Mouse (Mus musculus): Measurements from ENCODE around the gene Prn. TPM values are rescaled to one million over a fixed set of nuclear protein-coding genes. Genes with fewer than 3 reads are reported as not detected.

Prn gene
- polyA plus RNA-seq, 1 experiment: not detected

DNA sequence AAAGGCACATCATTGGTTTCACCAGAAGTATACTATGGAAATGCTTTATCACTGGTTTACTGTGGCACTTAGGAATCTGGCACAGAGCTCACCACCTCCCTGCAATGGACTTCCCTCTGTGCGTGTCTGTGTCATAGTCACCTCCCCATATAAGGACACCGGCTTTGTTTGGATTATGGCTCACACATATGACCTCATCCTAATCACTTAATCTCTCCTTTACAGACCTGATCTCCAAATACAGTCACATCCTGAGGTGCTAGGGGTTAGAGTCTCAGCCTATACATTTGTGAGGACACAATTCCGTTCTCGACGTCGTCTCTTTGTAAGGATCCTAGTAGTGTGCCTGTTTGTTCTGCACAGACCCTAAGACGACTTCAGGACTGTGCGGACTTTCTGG, 35.5 kb downstream of the Prn start:
- WGBS: 70% methylated on average over 8 of the region's 8 CpGs
- Histone ChIP-seq H3K27me3 (ENCODE audit: control insufficient read depth, insufficient read depth, low read length) (no peaks in the 10 kb centered on the region), H3K36me3 (ENCODE audit: control insufficient read depth, insufficient read depth, low read length) (no peaks in the 10 kb centered on the region), H3K4me3 (ENCODE audit: control insufficient read depth, insufficient read depth, low read length) (no peak overlapping the region), H3K4me1 (replicated peaks; ENCODE audit: control insufficient read depth, insufficient read depth, low read length) (peaks cover under 1% of the 10 kb centered on the region; the same call in 1 of the 2 replicates), H3K27ac (ENCODE audit: control insufficient read depth, insufficient read depth, low read length) (no peak overlapping the region)
- no peak for DNase-seq
- TF ChIP-seq POLR2A (IDR thresholded peaks at IDR 0.05; ENCODE audit: control insufficient read depth, extremely low read depth, insufficient read depth, low read length, poor library complexity): no peak
- no peak for TF ChIP-seq CTCF (IDR thresholded peaks at IDR 0.05; ENCODE audit: borderline replicate concordance, control insufficient read depth, extremely low read depth, insufficient read depth, low read length, poor library complexity)

DNA sequence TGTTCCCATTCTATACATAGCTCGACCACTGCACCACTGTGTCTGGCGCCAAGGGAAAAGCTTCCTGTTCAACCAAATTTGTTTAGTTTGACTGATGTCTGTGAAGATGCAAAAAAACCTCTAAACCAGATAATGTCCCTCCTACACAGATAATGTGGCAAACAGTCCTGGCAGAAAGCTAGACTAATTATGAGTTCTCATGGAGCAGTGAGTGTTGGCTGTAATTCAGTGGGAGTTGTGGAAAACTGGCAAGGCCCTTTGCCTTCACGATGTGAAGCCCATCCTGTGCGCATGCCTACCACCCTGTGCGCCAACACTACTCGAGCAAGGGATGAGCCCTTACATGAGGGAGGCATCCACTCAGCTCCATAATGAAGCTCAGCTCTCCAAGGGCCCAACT, 36.0 kb downstream of the Prn start:
- Histone ChIP-seq H3K36me3 (ENCODE audit: control insufficient read depth, insufficient read depth, low read length) (no peaks in the 10 kb centered on the region), H3K4me3 (ENCODE audit: control insufficient read depth, insufficient read depth, low read length) (no peak overlapping the region), H3K27ac (ENCODE audit: control insufficient read depth, insufficient read depth, low read length) (no peak overlapping the region), H3K27me3 (ENCODE audit: control insufficient read depth, insufficient read depth, low read length) (no peaks in the 10 kb centered on the region), H3K4me1 (replicated peaks; ENCODE audit: control insufficient read depth, insufficient read depth, low read length) (peaks cover 6% of the 10 kb centered on the region; the same call in 1 of the 2 replicates)
- TF ChIP-seq CTCF (IDR thresholded peaks at IDR 0.05; ENCODE audit: borderline replicate concordance, control insufficient read depth, extremely low read depth, insufficient read depth, low read length, poor library complexity) (no peak), POLR2A (IDR thresholded peaks at IDR 0.05; ENCODE audit: control insufficient read depth, extremely low read depth, insufficient read depth, low read length, poor library complexity) (no peak)
- WGBS: 81% methylated on average over 6 of the region's 6 CpGs
- no peak for DNase-seq

DNA sequence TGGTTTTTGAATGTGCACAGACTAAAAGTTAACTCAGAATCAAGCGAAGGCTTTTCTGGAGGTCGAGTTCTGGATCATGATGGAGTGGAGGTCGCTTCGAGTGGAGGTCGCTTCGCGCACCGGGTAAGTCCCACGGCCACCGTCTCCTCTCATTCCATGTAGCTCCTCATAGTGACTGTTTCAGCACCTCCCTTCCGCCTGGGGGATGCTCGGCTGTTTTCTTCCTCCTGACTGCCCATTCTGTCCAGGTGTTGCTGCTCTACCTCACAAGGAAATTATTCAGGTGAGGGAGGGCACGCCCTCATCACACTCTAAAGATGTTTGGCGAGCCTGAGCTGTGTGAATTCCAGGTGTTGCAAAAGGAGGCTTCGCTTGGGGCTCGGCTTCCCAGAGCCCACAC, 36.6 kb downstream of the Prn start:
- no peaks in the 10 kb centered on the region for H3K36me3 ChIP-seq (ENCODE audit: control insufficient read depth, insufficient read depth, low read length)
- no peak overlapping the region for H3K27ac ChIP-seq (ENCODE audit: control insufficient read depth, insufficient read depth, low read length)
- no peak overlapping the region for H3K4me3 ChIP-seq (ENCODE audit: control insufficient read depth, insufficient read depth, low read length)
- TF ChIP-seq POLR2A (IDR thresholded peaks at IDR 0.05; ENCODE audit: control insufficient read depth, extremely low read depth, insufficient read depth, low read length, poor library complexity) (no peak), CTCF (IDR thresholded peaks at IDR 0.05; ENCODE audit: borderline replicate concordance, control insufficient read depth, extremely low read depth, insufficient read depth, low read length, poor library complexity) (no peak)
- 92% methylated on average over 16 of the region's 16 CpGs for WGBS
- no peaks in the 10 kb centered on the region for H3K27me3 ChIP-seq (ENCODE audit: control insufficient read depth, insufficient read depth, low read length)
- no peak for DNase-seq
- peaks cover 7% of the 10 kb centered on the region; the same call in 1 of the 2 replicates for H3K4me1 ChIP-seq (replicated peaks; ENCODE audit: control insufficient read depth, insufficient read depth, low read length)

DNA sequence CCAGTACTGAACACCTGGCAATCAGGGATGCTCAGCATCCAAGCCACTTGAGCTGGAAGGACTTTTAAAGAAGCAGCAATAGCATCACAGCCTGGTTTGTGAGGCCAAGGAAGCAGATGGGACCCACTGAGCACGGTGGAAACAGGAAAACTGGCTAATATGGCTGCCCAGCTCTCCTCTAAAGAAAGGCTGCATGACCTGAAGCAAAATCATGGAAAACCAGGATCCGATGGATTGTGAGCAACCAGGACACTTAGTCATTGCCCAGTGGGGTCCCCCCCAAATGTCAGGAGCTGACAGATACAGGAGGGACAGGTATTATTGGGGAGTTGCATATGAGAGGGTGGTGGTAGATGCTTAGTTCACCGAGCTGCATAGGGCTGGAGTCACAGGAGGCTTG, 38.4 kb downstream of the Prn start:
- TF ChIP-seq CTCF (IDR thresholded peaks at IDR 0.05; ENCODE audit: borderline replicate concordance, control insufficient read depth, extremely low read depth, insufficient read depth, low read length, poor library complexity) (no peak), POLR2A (IDR thresholded peaks at IDR 0.05; ENCODE audit: control insufficient read depth, extremely low read depth, insufficient read depth, low read length, poor library complexity) (no peak)
- Histone ChIP-seq H3K27ac (ENCODE audit: control insufficient read depth, insufficient read depth, low read length) (no peak overlapping the region), H3K36me3 (ENCODE audit: control insufficient read depth, insufficient read depth, low read length) (no peaks in the 10 kb centered on the region), H3K27me3 (ENCODE audit: control insufficient read depth, insufficient read depth, low read length) (peaks cover 3% of the 10 kb centered on the region; the same call in 1 of the 2 replicates), H3K4me3 (ENCODE audit: control insufficient read depth, insufficient read depth, low read length) (no peak overlapping the region), H3K4me1 (replicated peaks; ENCODE audit: control insufficient read depth, insufficient read depth, low read length) (peaks cover 7% of the 10 kb centered on the region; the same call in 1 of the 2 replicates)
- WGBS: 85% methylated on average over 3 of the region's 3 CpGs
- no peak for DNase-seq

DNA sequence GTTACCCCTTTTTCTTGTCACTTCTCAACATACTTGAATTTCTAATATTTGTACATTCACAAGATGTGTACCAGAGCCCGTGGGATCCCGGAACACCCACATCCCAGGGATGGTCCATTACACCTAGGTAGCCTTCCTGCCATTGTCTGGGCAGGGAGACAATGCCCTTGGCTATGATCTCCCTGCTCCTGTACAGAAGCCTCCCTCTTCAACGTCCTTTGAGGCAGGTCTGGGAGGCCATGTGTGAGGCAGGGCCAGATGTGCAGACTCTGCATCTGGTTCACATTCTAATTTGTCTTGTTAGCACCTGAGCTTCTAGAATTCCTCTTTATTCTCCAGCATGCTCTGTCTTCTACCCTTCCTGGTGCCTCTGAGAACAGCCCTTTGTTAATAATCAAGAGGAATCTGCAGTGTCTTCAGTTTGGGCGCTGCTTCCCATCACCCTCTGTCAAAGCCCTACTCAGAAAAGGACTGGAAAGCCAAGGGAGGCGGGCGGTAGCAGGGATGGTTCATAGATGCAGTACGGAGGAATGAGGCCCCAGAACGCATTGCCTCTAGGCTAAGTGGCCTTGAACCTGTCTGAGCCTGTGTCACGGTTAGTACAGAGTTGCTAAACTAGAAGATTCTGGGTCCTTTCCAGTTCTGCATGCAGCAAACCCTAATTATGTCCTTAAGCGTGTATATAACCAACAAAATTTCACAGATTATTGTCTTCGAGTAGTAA, 39.3 kb downstream of the Prn start:
- peaks cover 3% of the 10 kb centered on the region; the same call in 1 of the 2 replicates for H3K27me3 ChIP-seq (ENCODE audit: control insufficient read depth, insufficient read depth, low read length)
- no peak overlapping the region for H3K27ac ChIP-seq (ENCODE audit: control insufficient read depth, insufficient read depth, low read length)
- no peak for TF ChIP-seq CTCF (IDR thresholded peaks at IDR 0.05; ENCODE audit: borderline replicate concordance, control insufficient read depth, extremely low read depth, insufficient read depth, low read length, poor library complexity)
- no peak for TF ChIP-seq POLR2A (IDR thresholded peaks at IDR 0.05; ENCODE audit: control insufficient read depth, extremely low read depth, insufficient read depth, low read length, poor library complexity)
- no peaks in the 10 kb centered on the region for H3K36me3 ChIP-seq (ENCODE audit: control insufficient read depth, insufficient read depth, low read length)
- 87% methylated on average over 11 of the region's 11 CpGs for WGBS
- H3K4me1 ChIP-seq (replicated peaks; ENCODE audit: control insufficient read depth, insufficient read depth, low read length): peaks cover 7% of the 10 kb centered on the region; the same call in 1 of the 2 replicates
- DNase-seq: no peak
- no peak overlapping the region for H3K4me3 ChIP-seq (ENCODE audit: control insufficient read depth, insufficient read depth, low read length)

DNA sequence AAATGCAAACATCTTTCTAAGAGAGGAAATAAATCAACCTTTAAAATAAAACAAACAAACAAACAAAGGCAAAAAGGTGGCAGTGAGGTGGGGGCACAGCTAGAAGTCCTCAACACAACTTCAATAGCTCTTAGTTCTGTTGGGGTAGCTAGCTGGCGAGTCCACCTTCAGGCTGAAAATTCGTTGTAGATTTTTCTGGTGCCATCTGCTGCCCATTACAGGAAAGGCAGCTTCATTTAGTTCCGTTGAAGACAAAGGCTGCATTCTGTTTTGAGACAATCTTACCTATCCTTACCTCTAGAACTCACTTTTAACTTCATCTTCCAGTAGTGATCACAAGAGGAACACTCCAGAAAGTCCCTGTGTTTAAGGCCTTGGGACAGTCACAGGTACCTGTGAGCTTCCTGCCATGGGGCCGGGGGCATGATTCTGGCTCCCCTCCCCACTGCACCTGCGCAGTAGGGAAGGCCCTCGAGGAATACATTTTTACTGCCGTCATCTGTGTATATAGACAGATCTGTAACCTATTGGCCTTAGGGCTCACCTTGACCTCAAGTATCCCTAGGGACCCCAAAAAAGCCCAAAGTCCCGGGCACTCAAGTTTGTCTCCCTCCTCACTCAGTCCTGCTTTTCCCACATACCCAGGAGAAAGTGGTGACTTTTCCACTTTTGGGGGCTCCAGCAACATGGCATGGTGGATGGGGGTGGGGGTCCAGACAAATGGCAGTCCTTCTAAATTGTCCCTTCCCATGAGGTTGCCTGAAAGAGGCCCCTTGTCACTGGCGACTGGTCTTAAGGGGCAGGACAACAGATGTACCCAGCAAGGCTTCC, 40.2 kb downstream of the Prn start:
- TF ChIP-seq POLR2A (IDR thresholded peaks at IDR 0.05; ENCODE audit: control insufficient read depth, extremely low read depth, insufficient read depth, low read length, poor library complexity) (no peak), CTCF (IDR thresholded peaks at IDR 0.05; ENCODE audit: borderline replicate concordance, control insufficient read depth, extremely low read depth, insufficient read depth, low read length, poor library complexity) (no peak)
- 44% methylated on average over 9 of the region's 9 CpGs for WGBS
- H3K4me3 ChIP-seq (ENCODE audit: control insufficient read depth, insufficient read depth, low read length): no peak overlapping the region
- peaks cover 3% of the 10 kb centered on the region; the same call in 1 of the 2 replicates for H3K27me3 ChIP-seq (ENCODE audit: control insufficient read depth, insufficient read depth, low read length)
- no peak overlapping the region for H3K27ac ChIP-seq (ENCODE audit: control insufficient read depth, insufficient read depth, low read length)
- peaks cover 7% of the 10 kb centered on the region; the same call in 1 of the 2 replicates for H3K4me1 ChIP-seq (replicated peaks; ENCODE audit: control insufficient read depth, insufficient read depth, low read length)
- H3K36me3 ChIP-seq (ENCODE audit: control insufficient read depth, insufficient read depth, low read length): no peaks in the 10 kb centered on the region
- DNase-seq: peak; percentile 58

Measured in thymus, adult 2 months (tissue).